Mouse (Mus musculus) gastrocnemius, postnatal 25 days (tissue): ENCODE measurements around the gene Pole2. TPM values are rescaled to one million over a fixed set of nuclear protein-coding genes. Genes with fewer than 3 reads are reported as not detected.

ENCODE experiments used
- DNase-seq: peaks from one replicate; pipeline ENCODE4 v3.0.0; 2022
- long read RNA-seq, 2 experiments: library from polyadenylated mRNA; stranded (forward); transcript quantifications; one replicate each; pipeline ENCODE4 v2.0.0; 2021
- total RNA-seq, 2 experiments: library from RNA; stranded (reverse); gene quantifications; 1 replicate in 1 of 2; 2 replicates in 1 of 2; pipeline ENCODE4 v1.2.3; 2021

Pole2 gene
- total RNA-seq, result under 1 TPM; 0.38 to 0.72 TPM
- long read RNA-seq, experiment 1, result 0 reads
- long read RNA-seq, experiment 2, partial matches to known transcripts, result 0 of 1 reads
- long read RNA-seq, experiment 2, other reads (novel, unspliced or antisense), result 0 of 1 reads

- peak; percentile 88 for DNase-seq
These were observed at the start of gene Pole2 for GRCm38 (mm10) chr12:69227776-69228466. Gene Pole2 (minus strand): TSS chr12:69228195.

DNA sequence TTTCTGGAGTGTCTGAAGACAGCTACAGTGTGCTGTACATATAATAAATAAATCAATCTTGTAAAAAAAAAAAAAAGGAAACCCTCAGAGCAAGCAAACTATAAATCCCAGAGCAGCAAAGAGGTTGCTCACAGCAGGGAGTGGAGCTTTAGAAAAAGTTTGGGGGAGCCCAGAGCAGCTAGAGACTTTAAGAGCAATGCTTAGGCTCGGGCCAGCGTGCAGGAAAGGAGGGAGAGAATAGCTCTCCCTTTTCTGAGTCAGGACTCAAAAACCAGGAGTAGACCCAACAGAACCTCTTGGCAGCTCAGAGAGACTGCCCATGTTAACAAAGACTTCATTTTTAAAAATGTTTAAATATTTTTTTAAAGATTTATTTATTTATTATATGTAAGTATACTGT is 41.0 kb upstream of the Pole2 start:
- no peak for DNase-seq

- no peak for DNase-seq
These were observed 40.1 kb upstream of the Pole2 start for GRCm38 (mm10) chr12:69267956-69268632.

GRCm38 (mm10) chr12:69265031-69265430 is 37.0 kb upstream of the Pole2 start:
- DNase-seq, result no peak

- DNase-seq, result no peak
These were observed 34.3 kb upstream of the Pole2 start for GRCm38 (mm10) chr12:69262251-69262650.

- no peak for DNase-seq
These were observed 29.8 kb upstream of the Pole2 start for GRCm38 (mm10) chr12:69257836-69258235.

DNA sequence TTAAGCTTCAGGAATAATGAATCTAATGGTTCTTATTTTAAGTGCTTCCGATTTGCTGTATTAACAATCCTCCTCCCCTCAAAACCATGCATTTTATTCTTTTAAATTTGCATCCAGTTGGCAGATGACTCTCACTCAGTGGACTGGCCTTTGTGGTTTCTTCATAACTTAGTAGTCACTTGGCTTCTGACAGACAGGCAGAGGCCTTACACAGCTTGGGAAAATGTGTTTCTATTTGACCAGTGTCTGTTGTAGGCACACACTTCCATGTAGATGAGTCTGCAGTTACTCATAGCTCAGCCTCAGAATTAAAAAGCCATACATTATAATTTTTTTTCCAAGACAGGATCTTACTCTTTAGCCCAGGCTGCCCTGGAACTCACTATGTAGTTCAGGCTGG is 25.8 kb upstream of the Pole2 start:
- DNase-seq, result no peak

DNA sequence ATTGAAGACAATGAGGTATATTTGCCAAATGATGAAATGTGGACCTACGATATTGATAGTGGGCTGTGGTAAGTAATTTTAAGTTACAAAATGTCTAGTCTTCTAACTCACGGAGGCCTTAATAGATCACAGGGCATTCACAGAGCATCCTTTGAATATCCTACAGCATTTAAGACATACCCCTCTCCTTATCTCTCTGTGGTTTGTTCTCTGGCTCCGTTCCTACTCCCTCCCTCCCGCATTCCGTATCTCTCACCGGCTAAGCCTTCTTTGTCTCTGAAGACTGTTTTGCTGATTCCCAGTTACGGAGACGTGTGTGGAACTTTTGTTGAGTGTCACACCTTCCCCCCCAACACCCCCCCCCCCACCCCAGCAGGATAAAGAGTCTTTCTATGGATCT is 22.8 kb upstream of the Pole2 start:
- DNase-seq, result no peak

GRCm38 (mm10) chr12:69249766-69250165 is 21.8 kb upstream of the Pole2 start:
- DNase-seq, result no peak

DNA sequence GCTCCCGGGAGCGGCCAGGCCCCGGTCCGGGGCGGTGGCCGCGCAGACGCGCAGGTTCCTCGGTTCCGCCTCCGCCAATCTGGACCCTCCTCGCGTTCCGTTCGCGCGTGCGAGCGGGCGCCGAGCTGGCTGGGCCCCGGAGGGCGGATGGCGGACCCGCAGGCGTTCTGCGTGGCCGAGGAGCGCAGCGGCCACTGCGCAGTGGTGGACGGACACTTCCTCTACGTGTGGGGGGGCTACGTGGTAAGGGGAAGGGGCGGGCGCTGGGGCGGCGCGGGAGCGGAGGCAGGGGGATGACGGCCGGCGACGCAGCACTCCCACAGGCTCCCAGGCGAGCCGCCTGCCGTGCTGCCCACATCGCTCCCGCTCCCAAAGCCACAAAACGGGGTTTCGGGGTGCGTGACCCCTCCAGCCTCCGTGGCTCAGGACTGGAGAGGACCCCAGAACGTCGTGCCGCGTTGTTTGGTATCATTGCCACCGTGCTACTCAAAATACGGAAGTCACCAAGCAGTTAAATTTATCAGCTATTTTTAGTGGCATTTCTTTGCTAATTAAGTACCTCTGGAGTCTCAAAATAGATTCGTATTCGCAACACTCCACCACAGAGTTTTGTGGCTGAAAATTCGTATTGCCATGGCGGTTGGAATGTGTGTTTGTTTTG is 13.9 kb upstream of the Pole2 start:
- peak; percentile 75 for DNase-seq

DNA sequence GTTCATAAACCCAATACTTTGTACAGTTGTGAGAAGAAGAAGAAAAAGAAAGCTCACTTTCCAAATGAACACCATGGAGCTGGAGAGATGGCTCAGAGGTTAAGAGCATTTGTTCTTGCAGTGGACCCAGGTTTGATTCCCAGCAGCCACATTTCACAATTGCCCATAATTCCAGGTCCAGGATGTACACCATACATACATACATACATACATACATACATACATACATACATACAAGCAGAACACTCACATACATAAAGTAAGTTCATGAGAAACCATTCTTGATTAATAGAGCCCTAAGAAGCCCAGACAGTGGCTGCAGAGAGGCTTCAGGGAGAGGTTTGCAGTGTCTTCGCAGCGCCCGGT is 13.4 kb upstream of the Pole2 start:
- no peak for DNase-seq

GRCm38 (mm10) chr12:69240876-69241275 is 12.9 kb upstream of the Pole2 start, which contains the start of gene Klhdc1:
Gene Klhdc1 (plus strand): TSS chr12:69241176.
- DNase-seq, result no peak

- no peak for DNase-seq
These were observed 10.3 kb upstream of the Pole2 start for GRCm38 (mm10) chr12:69238284-69238683.

DNA sequence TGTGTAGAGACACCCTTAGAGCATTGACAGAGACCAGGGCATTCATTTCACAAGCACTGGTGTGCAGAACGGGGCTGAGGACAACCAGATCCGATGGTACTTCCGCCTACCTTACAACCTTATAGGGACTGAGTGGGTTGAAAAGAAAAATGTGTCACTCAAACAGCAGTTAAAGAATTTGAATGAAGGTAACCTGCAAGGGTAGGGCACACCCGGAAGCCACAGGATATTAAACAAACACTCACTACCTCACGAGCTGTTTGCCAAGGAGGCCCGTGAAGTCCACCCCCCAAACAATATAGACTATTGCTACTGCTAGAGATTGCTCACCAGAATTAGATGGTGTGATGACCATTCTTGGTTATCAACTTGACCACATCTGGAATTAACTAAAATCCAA is 7.8 kb upstream of the Pole2 start:
- no peak for DNase-seq

DNA sequence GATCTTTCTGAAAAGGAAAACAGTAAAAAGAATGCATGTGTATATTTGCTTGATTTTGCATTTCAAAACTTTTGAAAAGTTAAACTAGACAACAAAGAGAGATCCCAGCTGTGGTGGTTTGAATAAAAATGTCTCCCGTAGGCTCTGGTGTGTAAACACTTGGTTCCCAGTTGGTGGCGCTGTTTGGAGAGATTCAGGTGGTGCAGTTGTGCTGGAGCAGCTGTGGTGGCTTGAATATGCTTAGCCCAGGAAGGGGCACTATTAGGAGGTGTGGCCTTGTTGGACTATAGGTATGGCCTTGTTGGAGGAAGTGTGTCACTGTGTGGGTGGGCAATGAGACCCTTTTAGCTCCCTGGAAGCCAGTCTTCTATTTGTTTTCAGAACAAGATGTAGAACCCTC is 1.3 kb upstream of the Pole2 start:
- no peak for DNase-seq

GRCm38 (mm10) chr12:69220613-69221277 is 7.2 kb downstream of the Pole2 start:
- DNase-seq, result no peak

- DNase-seq, result no peak
These were observed 11.4 kb downstream of the Pole2 start for GRCm38 (mm10) chr12:69216587-69216986.

GRCm38 (mm10) chr12:69215000-69215785 is 12.8 kb downstream of the Pole2 start:
- DNase-seq, result peak; percentile 54

- DNase-seq, result no peak
These were observed 13.6 kb downstream of the Pole2 start for GRCm38 (mm10) chr12:69214393-69214792.

DNA sequence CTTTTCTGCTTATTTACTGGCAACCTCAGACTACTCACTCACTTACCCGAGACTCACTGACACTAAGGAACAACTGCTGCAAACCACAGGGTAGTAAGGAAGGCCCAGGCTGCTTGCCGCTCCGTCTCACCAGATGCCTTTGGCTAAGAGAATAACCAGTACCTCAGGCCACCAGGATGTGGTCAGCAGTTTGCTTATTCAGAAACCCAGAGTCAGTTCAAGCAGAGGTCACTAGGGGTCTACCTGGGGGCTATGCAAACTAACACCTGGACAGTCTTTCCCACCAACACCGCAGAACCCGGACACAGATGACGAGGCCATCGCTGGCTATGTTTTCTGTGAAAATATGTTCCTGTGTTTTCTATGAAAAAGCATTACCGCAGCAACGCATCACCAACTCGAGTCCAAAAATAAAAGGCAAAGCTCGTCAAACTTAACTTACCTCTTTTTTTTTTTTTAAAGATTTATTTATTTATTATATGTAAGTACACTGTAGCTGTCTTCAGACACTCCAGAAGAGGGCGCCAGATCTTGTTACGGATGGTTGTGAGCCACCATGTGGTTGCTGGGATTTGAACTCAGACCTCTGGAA is 14.7 kb downstream of the Pole2 start:
- no peak for DNase-seq

DNA sequence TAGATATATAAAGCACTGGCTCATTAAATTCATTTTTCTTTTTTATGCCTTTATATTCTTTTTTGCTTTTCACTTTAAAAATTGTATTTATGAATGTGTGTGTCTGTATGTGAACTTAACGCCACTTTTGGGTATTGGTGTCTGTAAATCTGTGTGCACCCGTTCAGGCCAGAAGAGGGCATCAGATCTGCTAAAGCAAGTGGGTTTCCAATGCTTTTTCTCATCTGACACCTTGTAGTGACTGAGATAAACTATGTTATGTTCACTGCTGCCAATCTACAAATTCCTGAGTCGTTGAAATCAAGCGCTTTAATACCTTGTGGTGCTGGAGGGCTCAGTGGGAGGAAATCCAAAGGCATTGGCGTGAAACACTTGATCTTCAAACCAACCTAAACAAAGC is 16.9 kb downstream of the Pole2 start:
- DNase-seq, result no peak
